Mouse (Mus musculus) heart, postnatal 0 days (tissue): ENCODE measurements around the gene Jak1. TPM values are rescaled to one million over a fixed set of nuclear protein-coding genes. Genes with fewer than 3 reads are reported as not detected.

Source experiments
- ATAC-seq: fragments of 200-750 bp; cut with Nextera tagmentation; 2 replicates; pipeline ENCODE4 v1.8.0; 2017; ENCODE audit warnings: low read depth, moderate number of reproducible peaks, moderate library complexity; ENCODE audit not compliant: insufficient read depth
- DNase-seq: peaks from one replicate; pipeline ENCODE4 v3.0.0-alpha.2; 2016; ENCODE audit warnings: low spot score
- H3K27ac ChIP-seq: fragments of 300-500 bp; sonication (generic); 2 replicates; pipeline ENCODE4 v1.5.1; 2014; ENCODE audit warnings: low read depth, mild to moderate bottlenecking
- H3K27me3 ChIP-seq: fragments of 300-500 bp; sonication (generic); 2 replicates; pipeline ENCODE4 v1.6.1; 2014; ENCODE audit warnings: low read length, mixed read lengths; ENCODE audit not compliant: control insufficient read depth, insufficient read depth
- H3K36me3 ChIP-seq: fragments of 300-500 bp; sonication (generic); replicated peaks from 2 replicates; pipeline ENCODE4 v1.6.1; 2014; ENCODE audit warnings: low read length, mixed read lengths; ENCODE audit not compliant: control insufficient read depth, insufficient read depth
- H3K4me1 ChIP-seq: fragments of 300-500 bp; sonication (generic); 2 replicates; pipeline ENCODE4 v1.6.1; 2014; ENCODE audit warnings: antibody characterized with exemption; ENCODE audit not compliant: control insufficient read depth, insufficient read depth
- H3K4me2 ChIP-seq: fragments of 300-500 bp; sonication (generic); 2 replicates; pipeline ENCODE4 v1.6.1; 2014; ENCODE audit warnings: low read depth, mild to moderate bottlenecking, low read length, moderate library complexity
- H3K4me3 ChIP-seq: fragments of 300-500 bp; sonication (generic); 2 replicates; pipeline ENCODE4 v1.5.1; 2014; ENCODE audit warnings: low read depth, low read length
- H3K9ac ChIP-seq: fragments of 300-500 bp; sonication (generic); replicated peaks from 2 replicates; pipeline ENCODE4 v1.6.1; 2014; ENCODE audit warnings: low read depth, low read length, mixed read lengths
- H3K9me3 ChIP-seq: fragments of 300-500 bp; sonication (generic); replicated peaks from 2 replicates; pipeline ENCODE4 v1.6.1; 2016; ENCODE audit warnings: low read length; ENCODE audit not compliant: control insufficient read depth
- CTCF ChIP-seq: IDR thresholded peaks from 2 replicates; pipeline ENCODE4 v1.5.1; 2016; ENCODE audit warnings: antibody characterized with exemption, control low read depth, low read depth
- EP300 ChIP-seq: IDR thresholded peaks from 2 replicates; pipeline ENCODE4 v1.6.1; 2016; ENCODE audit warnings: antibody characterized with exemption, low read depth
- WGBS: fragments of 180-500 bp; shearing (Covaris S2); extraction: QIAGEN DNeasy Blood & Tissue Kit; methylation state at CpG from one replicate; pipeline ENCODE4 v1.1.7; 2014; 5-methylcytosine and 5-hydroxymethylcytosine counted together
- polyA plus RNA-seq: library from polyadenylated mRNA; unstranded; fragments of >200 nt; fragmentation: Nextera tagmentation; extraction: Ambion mirVana; gene quantifications from 2 replicates; pipeline ENCODE4 v1.2.1, GENCODE M21; 2015
- total RNA-seq: library from RNA; depleted of rRNA; stranded (reverse); fragments of >200 nt; gene quantifications from 2 replicates; pipeline ENCODE4 v1.2.3, GENCODE M21; 2014; ENCODE audit warnings: low replicate concordance

The Jak1 gene
- total and polyA plus RNA-seq, 2 experiments from 2014 or later: 44.2 to 63.4 TPM

DNA sequence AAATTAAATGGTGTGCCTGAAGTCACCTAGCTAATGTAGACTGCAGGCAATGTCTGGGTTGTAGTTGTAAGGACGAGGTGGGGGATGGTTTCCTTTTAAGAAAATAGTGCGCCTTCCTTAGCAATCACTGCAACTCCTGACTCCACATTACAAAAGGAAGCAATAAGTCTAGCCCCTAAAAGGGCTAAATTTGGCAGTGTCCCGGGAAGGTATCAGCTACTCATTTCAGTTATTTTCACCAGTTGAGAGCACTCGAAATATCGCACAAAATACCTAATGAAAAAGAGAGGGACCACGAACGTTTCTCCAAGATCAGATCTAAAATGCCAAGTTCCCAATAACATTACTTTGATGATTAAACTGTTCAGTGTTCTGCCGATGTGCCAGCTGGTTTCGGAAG lies 28.6 kb upstream of the Jak1 start:
- H3K36me3 ChIP-seq: no peaks in the 10 kb centered on the region
- 68% methylated on average over 9 of the region's 9 CpGs for WGBS
- peak overlapping the region; percentile 95 for H3K4me2 ChIP-seq
- 0 out of 2 replicates have a peak, but pooled peaks cover 3% of the 10 kb centered on the region for H3K27me3 ChIP-seq
- H3K4me1 ChIP-seq: 0 out of 2 replicates have a peak, but pooled peaks cover 12% of the 10 kb centered on the region
- no peak overlapping the region for H3K9ac ChIP-seq
- no peak for ATAC-seq
- 0 out of 2 replicates have a peak overlapping the region, but pooled peaks have one; percentile 75 for H3K27ac ChIP-seq
- TF ChIP-seq CTCF: no peak
- TF ChIP-seq EP300: no peak
- DNase-seq: no peak
- H3K4me3 ChIP-seq: peak overlapping the region; percentile 58; the same call in 1 of the 2 replicates
- no peaks in the 10 kb centered on the region for H3K9me3 ChIP-seq

DNA sequence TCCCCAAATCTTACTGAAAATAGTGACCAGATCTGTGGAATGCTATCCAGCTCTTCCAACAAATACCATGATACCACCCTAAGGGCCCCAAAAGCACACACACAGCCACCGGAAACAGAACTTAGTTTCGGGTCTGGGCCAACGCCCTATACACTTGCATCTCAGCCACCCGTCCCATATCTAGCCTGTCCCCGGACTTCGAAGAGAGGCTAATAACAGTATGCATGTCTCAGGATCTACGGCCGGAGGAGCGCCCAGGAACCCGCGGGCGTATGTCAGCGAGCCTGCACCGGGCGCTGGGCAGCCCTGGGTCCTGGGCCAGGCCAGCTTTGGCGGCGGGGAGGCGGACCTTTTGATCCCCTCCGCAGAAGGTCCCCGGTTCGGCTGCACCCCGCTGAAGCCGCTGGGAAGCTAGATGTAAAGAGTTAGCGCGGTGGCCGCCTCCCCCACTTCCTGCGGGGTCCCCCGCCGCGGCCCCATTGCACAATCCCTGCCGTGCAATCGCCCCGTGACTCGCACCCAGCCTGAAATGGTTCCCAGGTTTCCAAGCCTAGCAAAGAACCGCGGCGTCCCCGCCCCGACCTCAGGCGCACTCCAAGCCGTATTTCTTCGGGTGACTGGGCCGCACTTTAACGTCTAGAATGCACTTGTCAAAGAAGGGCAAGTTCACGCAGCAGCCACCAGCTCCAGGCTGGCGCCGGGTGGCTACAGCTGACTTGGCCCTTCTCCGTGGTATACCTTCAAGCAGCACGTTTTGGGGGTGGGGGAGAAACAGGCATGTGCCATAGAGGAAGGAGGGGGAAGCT lies 27.9 kb upstream of the Jak1 start:
- Histone ChIP-seq H3K4me1 (0 out of 2 replicates have a peak, but pooled peaks cover 12% of the 10 kb centered on the region), H3K36me3 (no peaks in the 10 kb centered on the region), H3K4me2 (peak overlapping the region; percentile 95), H3K9ac (peak overlapping the region; percentile 60; the same call in 1 of the 2 replicates), H3K27me3 (0 out of 2 replicates have a peak, but pooled peaks cover 3% of the 10 kb centered on the region), H3K4me3 (peak overlapping the region; percentile 58), H3K27ac (peak overlapping the region; percentile 75), H3K9me3 (no peaks in the 10 kb centered on the region)
- ATAC-seq (peak; percentile 59; the same call in 1 of the 2 replicates), DNase-seq (no peak)
- TF ChIP-seq CTCF (no peak), EP300 (no peak)
- 2% methylated on average over 49 of the region's 49 CpGs for WGBS

DNA sequence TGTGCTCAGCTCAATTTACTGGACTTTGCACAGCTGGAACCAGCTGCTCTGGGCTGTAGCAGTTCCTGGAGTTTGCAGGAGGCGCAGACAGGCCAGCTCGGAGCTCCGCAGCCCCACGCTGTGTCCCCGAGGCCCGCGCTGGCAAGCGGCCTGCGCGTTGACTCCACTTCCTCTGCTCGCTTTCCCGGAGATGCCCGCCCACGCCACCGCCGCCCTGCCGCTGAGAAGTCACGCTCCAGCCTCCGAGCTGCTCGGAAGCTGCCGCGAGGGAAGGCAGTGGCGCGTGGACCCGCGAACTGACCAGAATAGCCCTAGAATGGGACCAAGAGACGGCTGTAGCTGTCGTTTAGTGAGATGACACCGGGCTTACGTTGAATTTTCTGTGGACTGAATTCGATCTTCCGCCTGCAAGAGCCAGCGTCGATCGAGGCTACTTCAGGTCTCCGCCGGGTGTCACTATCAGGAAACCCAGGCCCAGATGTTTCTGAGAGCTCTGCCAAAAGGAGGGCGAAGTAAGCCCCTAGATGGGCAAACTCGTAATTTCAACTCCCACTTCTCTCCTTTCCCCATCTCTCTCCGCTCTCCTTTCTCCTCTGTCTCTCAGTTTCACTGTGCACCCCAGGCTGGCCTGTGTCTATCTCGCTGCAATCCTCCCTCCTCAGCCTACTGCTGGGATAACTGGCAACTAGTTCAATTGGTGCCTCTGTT lies 27.1 kb upstream of the Jak1 start:
- Histone ChIP-seq H3K4me3 (peak overlapping the region; percentile 58), H3K36me3 (no peaks in the 10 kb centered on the region), H3K9ac (peak overlapping the region; percentile 60), H3K27me3 (0 out of 2 replicates have a peak, but pooled peaks cover 3% of the 10 kb centered on the region), H3K4me1 (0 out of 2 replicates have a peak, but pooled peaks cover 12% of the 10 kb centered on the region), H3K4me2 (peak overlapping the region; percentile 95), H3K9me3 (no peaks in the 10 kb centered on the region), H3K27ac (peak overlapping the region; percentile 75)
- TF ChIP-seq EP300: peak; percentile 70
- 0 out of 2 replicates have a peak, but pooled peaks have one; percentile 0 for TF ChIP-seq CTCF
- 1% methylated on average over 41 of the region's 41 CpGs for WGBS
- ATAC-seq (peak; percentile 78), DNase-seq (peak; percentile 73)

DNA sequence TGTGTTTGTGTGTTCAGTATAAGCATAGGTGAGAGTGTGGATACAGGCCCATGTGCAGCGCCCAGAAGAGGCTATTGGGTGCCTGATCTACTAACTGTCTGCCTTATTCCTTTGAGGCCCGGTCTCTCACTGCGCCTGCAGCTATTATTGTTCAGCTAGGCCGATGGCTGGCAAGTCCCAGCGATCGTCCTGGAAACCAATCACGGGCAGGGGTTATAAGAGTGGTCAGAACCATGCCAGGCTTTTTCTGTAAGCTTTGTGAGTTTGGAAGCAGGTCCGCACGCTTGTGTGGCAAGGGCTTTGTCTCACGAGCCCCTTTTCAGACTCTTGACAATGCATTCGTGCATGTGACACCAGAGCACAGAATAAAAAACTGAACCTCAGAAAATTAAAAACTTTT lies 23.2 kb upstream of the Jak1 start:
- Histone ChIP-seq H3K9me3 (no peaks in the 10 kb centered on the region), H3K27me3 (0 out of 2 replicates have a peak, but pooled peaks cover 3% of the 10 kb centered on the region), H3K36me3 (no peaks in the 10 kb centered on the region), H3K27ac (no peak overlapping the region), H3K4me3 (no peak overlapping the region), H3K4me2 (no peak overlapping the region), H3K9ac (no peak overlapping the region), H3K4me1 (peaks cover 18% of the 10 kb centered on the region; the same call in 1 of the 2 replicates)
- DNase-seq (no peak), ATAC-seq (no peak)
- WGBS: 90% methylated on average over 11 of the region's 11 CpGs
- TF ChIP-seq EP300: no peak
- TF ChIP-seq CTCF: no peak

DNA sequence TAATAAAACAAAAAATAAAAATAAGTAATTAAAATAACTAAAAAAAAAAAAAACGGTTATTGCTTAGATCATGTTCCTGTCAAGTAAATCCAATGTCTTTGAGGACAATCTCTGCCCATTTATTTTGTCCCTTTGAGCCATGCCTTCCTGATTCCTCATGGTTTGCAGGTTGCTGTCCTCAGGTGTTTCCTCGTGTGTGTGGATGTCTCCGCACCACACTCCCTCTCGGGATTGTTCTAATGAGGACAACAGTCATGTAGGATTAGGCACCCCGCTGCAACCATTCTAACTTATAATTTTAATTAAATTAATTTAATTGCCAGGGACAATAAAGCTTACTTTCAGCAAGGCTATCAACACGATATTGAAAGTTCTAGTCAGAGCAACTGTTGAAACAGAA lies 21.5 kb upstream of the Jak1 start:
- Histone ChIP-seq H3K27ac (no peak overlapping the region), H3K4me2 (no peak overlapping the region), H3K9ac (no peak overlapping the region), H3K9me3 (no peaks in the 10 kb centered on the region), H3K36me3 (no peaks in the 10 kb centered on the region), H3K4me1 (peaks cover 6% of the 10 kb centered on the region; the same call in 1 of the 2 replicates), H3K27me3 (0 out of 2 replicates have a peak, but pooled peaks cover 3% of the 10 kb centered on the region), H3K4me3 (no peak overlapping the region)
- no peak for DNase-seq
- no peak for ATAC-seq
- WGBS: 85% methylated on average over 6 of the region's 6 CpGs
- no peak for TF ChIP-seq EP300
- TF ChIP-seq CTCF: no peak
